Mouse (Mus musculus) liver, adult 2 months (tissue): ENCODE results near the gene Shisa6. TPM values are rescaled to one million over a fixed set of nuclear protein-coding genes. Genes with fewer than 3 reads are reported as not detected.

Source experiments
- DNase-seq: peaks from one replicate; pipeline ENCODE4 v3.0.0-alpha.2; 2011; ENCODE audit warnings: low read depth, low spot score; ENCODE audit errors: extremely low read depth
- H3K27ac ChIP-seq: fragments of 200-500 bp; replicated peaks from 2 replicates; pipeline ENCODE4 v1.5.1; 2012; ENCODE audit warnings: low read depth, mild to moderate bottlenecking, control low read depth, inconsistent platforms, low read length; ENCODE audit not compliant: insufficient read depth
- H3K27me3 ChIP-seq: fragments of 200-500 bp; 2 replicates; pipeline ENCODE4 v1.6.1; 2012; ENCODE audit warnings: mild to moderate bottlenecking, moderate library complexity, low read length, inconsistent platforms; ENCODE audit not compliant: control insufficient read depth, insufficient read depth
- H3K36me3 ChIP-seq: fragments of 200-500 bp; 2 replicates; pipeline ENCODE4 v1.6.1; 2012; ENCODE audit warnings: low read length, inconsistent platforms; ENCODE audit not compliant: control insufficient read depth, insufficient read depth
- H3K4me1 ChIP-seq: fragments of 200-500 bp; 2 replicates; pipeline ENCODE4 v1.6.1; 2011; ENCODE audit warnings: low read length; ENCODE audit not compliant: control insufficient read depth, insufficient read depth
- H3K4me3 ChIP-seq: fragments of 200-500 bp; 2 replicates; pipeline ENCODE4 v1.5.1; 2011; ENCODE audit warnings: low read depth, mild to moderate bottlenecking, control low read depth, low read length, moderate library complexity; ENCODE audit not compliant: insufficient read depth
- H3K79me2 ChIP-seq: fragments of 200-500 bp; 2 replicates; pipeline ENCODE4 v1.6.1; 2012; ENCODE audit warnings: inconsistent platforms, mild to moderate bottlenecking, low read length, moderate library complexity; ENCODE audit not compliant: control insufficient read depth, insufficient read depth
- H3K9ac ChIP-seq: fragments of 200-500 bp; 2 replicates; pipeline ENCODE4 v1.6.1; 2012; ENCODE audit warnings: low read depth, mild to moderate bottlenecking, control low read depth, inconsistent platforms, low read length
- CTCF ChIP-seq: fragments of 200-500 bp; IDR thresholded peaks from 2 replicates; pipeline ENCODE4 v1.5.1; 2011; ENCODE audit warnings: low read depth, low read length, control low read depth
- POLR2A ChIP-seq: fragments of 200-500 bp; IDR thresholded peaks from 2 replicates; pipeline ENCODE4 v1.6.1; 2011; ENCODE audit warnings: low read length, control low read depth; ENCODE audit not compliant: insufficient read depth; ENCODE audit errors: extremely low read depth
- WGBS: fragments of 180-500 bp; shearing (Covaris S2); methylation state at CpG from one replicate; pipeline ENCODE4 v1.1.7; 2018; 5-methylcytosine and 5-hydroxymethylcytosine counted together
- polyA plus RNA-seq: library from polyadenylated mRNA; depleted of rRNA; stranded (reverse); fragments of >200 nt; gene quantifications from 2 replicates; pipeline ENCODE4 v1.2.3, GENCODE M21; 2012
- total RNA-seq: library from RNA; depleted of rRNA; stranded (reverse); fragments of >200 nt; gene quantifications from 2 replicates; pipeline ENCODE4 v1.2.3, GENCODE M21; 2014

The Shisa6 gene
- total and polyA plus RNA-seq, 2 experiments, result not detected

- WGBS, result 6% methylated on average over 5 of the region's 5 CpGs
- TF ChIP-seq CTCF (no peak), POLR2A (no peak)
- Histone ChIP-seq H3K9ac (no peak overlapping the region), H3K4me1 (no peaks in the 10 kb centered on the region), H3K36me3 (no peaks in the 10 kb centered on the region), H3K27ac (no peak overlapping the region), H3K4me3 (no peak overlapping the region), H3K27me3 (peaks cover 25% of the 10 kb centered on the region), H3K79me2 (no peaks in the 10 kb centered on the region)
- no peak for DNase-seq
Observed at GRCm38 (mm10) chr11:66526981-66527320, 1.2 kb upstream of the Shisa6 start.

- Histone ChIP-seq H3K27me3 (peaks cover 25% of the 10 kb centered on the region), H3K36me3 (no peaks in the 10 kb centered on the region), H3K4me1 (no peaks in the 10 kb centered on the region), H3K79me2 (no peaks in the 10 kb centered on the region), H3K4me3 (peak overlapping the region; percentile 33; the same call in 1 of the 2 replicates), H3K27ac (no peak overlapping the region), H3K9ac (no peak overlapping the region)
- DNase-seq, result no peak
- WGBS, result 4% methylated on average over 113 of the region's 126 CpGs
- TF ChIP-seq POLR2A, result no peak
- no peak for TF ChIP-seq CTCF
Observed at GRCm38 (mm10) chr11:66526046-66526980, 549 bp upstream of the Shisa6 start.

- Histone ChIP-seq H3K4me3 (no peak overlapping the region), H3K4me1 (no peaks in the 10 kb centered on the region), H3K36me3 (no peaks in the 10 kb centered on the region), H3K27ac (no peak overlapping the region), H3K9ac (no peak overlapping the region), H3K79me2 (no peaks in the 10 kb centered on the region), H3K27me3 (peaks cover 25% of the 10 kb centered on the region)
- no peak for DNase-seq
- WGBS, result 45% methylated on average over 4 of the region's 4 CpGs
- no peak for TF ChIP-seq POLR2A
- no peak for TF ChIP-seq CTCF
Observed at GRCm38 (mm10) chr11:66524251-66524650, 1.5 kb downstream of the Shisa6 start.

GRCm38 (mm10) chr11:66522376-66522775, 3.4 kb downstream of the Shisa6 start:
- H3K27ac ChIP-seq, result no peak overlapping the region
- 67% methylated on average over 4 of the region's 4 CpGs for WGBS
- H3K4me1 ChIP-seq, result no peaks in the 10 kb centered on the region
- no peak for DNase-seq
- H3K36me3 ChIP-seq, result no peaks in the 10 kb centered on the region
- H3K27me3 ChIP-seq, result peaks cover 19% of the 10 kb centered on the region
- no peaks in the 10 kb centered on the region for H3K79me2 ChIP-seq
- no peak for TF ChIP-seq POLR2A
- no peak for TF ChIP-seq CTCF
- no peak overlapping the region for H3K9ac ChIP-seq
- no peak overlapping the region for H3K4me3 ChIP-seq

- Histone ChIP-seq H3K27ac (no peak overlapping the region), H3K27me3 (0 out of 2 replicates have a peak, but pooled peaks cover 2% of the 10 kb centered on the region), H3K4me1 (no peaks in the 10 kb centered on the region), H3K9ac (no peak overlapping the region), H3K4me3 (no peak overlapping the region), H3K36me3 (no peaks in the 10 kb centered on the region), H3K79me2 (no peaks in the 10 kb centered on the region)
- DNase-seq, result no peak
- TF ChIP-seq POLR2A (no peak), CTCF (no peak)
- 64% methylated on average over 6 of the region's 6 CpGs for WGBS
Observed at GRCm38 (mm10) chr11:66519386-66519785, 6.4 kb downstream of the Shisa6 start.

- 77% methylated on average over 5 of the region's 5 CpGs for WGBS
- no peaks in the 10 kb centered on the region for H3K79me2 ChIP-seq
- TF ChIP-seq POLR2A, result no peak
- TF ChIP-seq CTCF, result no peak
- no peak overlapping the region for H3K4me3 ChIP-seq
- no peaks in the 10 kb centered on the region for H3K27me3 ChIP-seq
- no peak overlapping the region for H3K9ac ChIP-seq
- no peak overlapping the region for H3K27ac ChIP-seq
- H3K4me1 ChIP-seq, result no peaks in the 10 kb centered on the region
- no peak for DNase-seq
- H3K36me3 ChIP-seq, result no peaks in the 10 kb centered on the region
Observed at GRCm38 (mm10) chr11:66514346-66514745, 11.4 kb downstream of the Shisa6 start.
